Mouse (Mus musculus): ENCODE measurements around the gene Igsf8. TPM values are rescaled to one million over a fixed set of nuclear protein-coding genes. Genes with fewer than 3 reads are reported as not detected.
A peak's percentile ranks its signal among the peaks of the same experiment; 100 is the strongest.

Gene Igsf8
- polyA plus RNA-seq, 1 experiment, result 90.8 TPM

DNA sequence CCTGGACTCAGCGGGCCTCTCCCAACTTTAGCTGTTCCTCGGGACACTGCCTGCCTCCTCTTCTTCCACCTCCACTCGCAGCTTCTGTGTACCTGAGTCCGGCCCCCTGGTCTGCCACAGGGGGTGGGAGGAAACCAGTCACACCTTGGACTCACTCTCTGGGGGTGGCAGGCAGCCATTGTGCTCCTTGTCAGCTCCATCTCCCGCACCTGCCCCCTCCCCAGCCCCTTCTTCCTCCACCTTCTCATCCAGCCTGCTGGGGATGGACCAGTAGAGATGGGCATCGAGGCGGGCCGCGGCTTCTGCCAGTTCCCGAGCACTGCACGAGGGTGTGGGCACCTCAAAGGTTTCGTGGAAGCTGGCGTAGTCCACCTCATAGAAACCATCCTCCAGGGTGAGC, 61.3 kb downstream of the Igsf8 start:
- Histone ChIP-seq H3K4me1 (ENCODE audit: control insufficient read depth, insufficient read depth, insufficient read length, low read length) (peaks cover 3% of the 10 kb centered on the region), H3K27me3 (ENCODE audit: control insufficient read depth, insufficient read depth, low read length) (peaks cover 17% of the 10 kb centered on the region), H3K36me3 (ENCODE audit: control insufficient read depth, insufficient read depth, low read length) (peaks cover 12% of the 10 kb centered on the region; the same call in 1 of the 2 replicates), H3K4me3 (ENCODE audit: low read depth, low read length) (no peak overlapping the region), H3K27ac (ENCODE audit: insufficient read depth, low read depth, low read length) (no peak overlapping the region)
- TF ChIP-seq CTCF (IDR thresholded peaks at IDR 0.05; ENCODE audit: extremely low read depth, insufficient read length, insufficient replicate concordance, low read depth, low read length) (no peak), POLR2A (IDR thresholded peaks at IDR 0.05; ENCODE audit: low read depth, low read length) (no peak)
- WGBS, result 79% methylated on average over 13 of the region's 13 CpGs

DNA sequence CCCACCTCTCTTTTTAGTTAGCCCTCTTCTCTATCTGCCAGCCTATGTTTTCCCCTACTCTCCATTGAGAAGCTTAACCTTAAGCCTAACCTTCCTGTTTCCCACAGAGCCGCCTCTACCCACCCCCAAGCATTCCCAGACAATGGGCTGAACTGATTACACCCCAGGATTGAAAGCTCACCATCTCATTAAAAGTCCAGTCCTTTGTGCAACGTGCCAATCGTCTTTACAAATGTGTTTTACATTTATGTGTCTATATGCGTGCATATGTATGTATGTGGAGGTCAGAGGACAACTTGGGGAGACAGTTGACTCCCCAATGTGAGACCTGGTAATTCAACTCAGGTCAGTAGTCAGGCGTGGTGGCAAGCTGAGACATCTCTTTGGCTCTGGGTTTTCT, 61.9 kb downstream of the Igsf8 start:
- Histone ChIP-seq H3K27ac (ENCODE audit: insufficient read depth, low read depth, low read length) (no peak overlapping the region), H3K27me3 (ENCODE audit: control insufficient read depth, insufficient read depth, low read length) (peaks cover 23% of the 10 kb centered on the region), H3K36me3 (ENCODE audit: control insufficient read depth, insufficient read depth, low read length) (peaks cover 7% of the 10 kb centered on the region; the same call in 1 of the 2 replicates), H3K4me1 (ENCODE audit: control insufficient read depth, insufficient read depth, insufficient read length, low read length) (peaks cover 3% of the 10 kb centered on the region), H3K4me3 (ENCODE audit: low read depth, low read length) (no peak overlapping the region)
- 74% methylated on average over 5 of the region's 5 CpGs for WGBS
- no peak for TF ChIP-seq POLR2A (IDR thresholded peaks at IDR 0.05; ENCODE audit: low read depth, low read length)
- no peak for TF ChIP-seq CTCF (IDR thresholded peaks at IDR 0.05; ENCODE audit: extremely low read depth, insufficient read length, insufficient replicate concordance, low read depth, low read length)

DNA sequence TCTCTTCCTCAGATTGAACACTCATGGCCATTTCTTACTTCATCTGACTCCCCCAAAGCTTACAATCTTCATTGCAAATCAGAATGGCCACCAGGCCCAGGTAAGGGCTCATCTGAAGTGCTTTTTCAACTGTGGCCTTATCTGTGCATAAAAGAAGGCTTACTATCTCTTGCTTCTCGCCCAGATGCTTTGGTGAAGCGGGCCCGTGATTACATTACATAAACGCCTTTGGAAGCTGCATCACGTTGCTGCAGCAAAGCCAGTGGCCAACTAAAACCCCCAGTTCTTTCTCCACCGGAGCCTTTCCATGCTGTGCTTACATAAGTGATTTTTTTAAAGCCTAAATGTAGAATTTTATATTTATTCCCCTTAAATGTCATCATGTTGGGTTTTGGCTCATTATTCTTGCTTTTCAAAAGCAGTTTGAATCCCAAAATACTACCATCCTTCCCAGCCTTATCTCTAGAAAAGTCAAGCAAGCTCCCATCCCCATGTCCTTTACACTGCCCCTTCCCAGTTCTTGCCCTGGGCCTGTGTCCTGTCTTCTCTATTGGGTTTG, 62.4 kb downstream of the Igsf8 start:
- Histone ChIP-seq H3K27ac (ENCODE audit: insufficient read depth, low read depth, low read length) (no peak overlapping the region), H3K36me3 (ENCODE audit: control insufficient read depth, insufficient read depth, low read length) (peaks cover 6% of the 10 kb centered on the region; the same call in 1 of the 2 replicates), H3K27me3 (ENCODE audit: control insufficient read depth, insufficient read depth, low read length) (peaks cover 25% of the 10 kb centered on the region), H3K4me1 (ENCODE audit: control insufficient read depth, insufficient read depth, insufficient read length, low read length) (peaks cover 3% of the 10 kb centered on the region), H3K4me3 (ENCODE audit: low read depth, low read length) (no peak overlapping the region)
- TF ChIP-seq POLR2A (IDR thresholded peaks at IDR 0.05; ENCODE audit: low read depth, low read length) (no peak), CTCF (IDR thresholded peaks at IDR 0.05; ENCODE audit: extremely low read depth, insufficient read length, insufficient replicate concordance, low read depth, low read length) (no peak)
- 86% methylated on average over 6 of the region's 6 CpGs for WGBS

DNA sequence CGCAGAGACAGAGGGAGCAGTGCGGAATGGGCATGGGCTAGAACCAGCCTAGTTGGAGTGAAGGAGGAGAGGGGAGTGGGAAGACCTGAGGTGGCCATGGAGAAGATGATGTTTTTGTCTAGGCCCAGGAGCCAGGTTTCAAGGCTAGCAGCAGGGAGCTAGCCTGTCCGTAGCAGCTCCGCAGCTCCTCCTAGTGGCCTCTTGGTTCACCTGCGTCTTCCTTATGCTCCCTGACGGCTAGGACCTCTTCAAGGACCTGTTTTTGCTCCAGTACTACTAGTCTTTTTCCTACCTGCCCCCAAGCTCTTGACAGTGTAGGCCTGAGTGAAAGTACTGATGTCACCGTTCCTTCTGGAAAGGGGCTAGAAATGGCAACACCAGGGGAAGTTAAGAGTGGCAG, 63.3 kb downstream of the Igsf8 start:
- WGBS, result 25% methylated on average over 7 of the region's 7 CpGs
- H3K36me3 ChIP-seq (ENCODE audit: control insufficient read depth, insufficient read depth, low read length), result 0 out of 2 replicates have a peak, but pooled peaks cover under 1% of the 10 kb centered on the region
- no peak overlapping the region for H3K27ac ChIP-seq (ENCODE audit: insufficient read depth, low read depth, low read length)
- H3K27me3 ChIP-seq (ENCODE audit: control insufficient read depth, insufficient read depth, low read length), result peaks cover 25% of the 10 kb centered on the region
- H3K4me1 ChIP-seq (ENCODE audit: control insufficient read depth, insufficient read depth, insufficient read length, low read length), result peaks cover 3% of the 10 kb centered on the region
- H3K4me3 ChIP-seq (ENCODE audit: low read depth, low read length), result no peak overlapping the region
- TF ChIP-seq CTCF (IDR thresholded peaks at IDR 0.05; ENCODE audit: extremely low read depth, insufficient read length, insufficient replicate concordance, low read depth, low read length), result peak; percentile 91
- no peak for TF ChIP-seq POLR2A (IDR thresholded peaks at IDR 0.05; ENCODE audit: low read depth, low read length)

DNA sequence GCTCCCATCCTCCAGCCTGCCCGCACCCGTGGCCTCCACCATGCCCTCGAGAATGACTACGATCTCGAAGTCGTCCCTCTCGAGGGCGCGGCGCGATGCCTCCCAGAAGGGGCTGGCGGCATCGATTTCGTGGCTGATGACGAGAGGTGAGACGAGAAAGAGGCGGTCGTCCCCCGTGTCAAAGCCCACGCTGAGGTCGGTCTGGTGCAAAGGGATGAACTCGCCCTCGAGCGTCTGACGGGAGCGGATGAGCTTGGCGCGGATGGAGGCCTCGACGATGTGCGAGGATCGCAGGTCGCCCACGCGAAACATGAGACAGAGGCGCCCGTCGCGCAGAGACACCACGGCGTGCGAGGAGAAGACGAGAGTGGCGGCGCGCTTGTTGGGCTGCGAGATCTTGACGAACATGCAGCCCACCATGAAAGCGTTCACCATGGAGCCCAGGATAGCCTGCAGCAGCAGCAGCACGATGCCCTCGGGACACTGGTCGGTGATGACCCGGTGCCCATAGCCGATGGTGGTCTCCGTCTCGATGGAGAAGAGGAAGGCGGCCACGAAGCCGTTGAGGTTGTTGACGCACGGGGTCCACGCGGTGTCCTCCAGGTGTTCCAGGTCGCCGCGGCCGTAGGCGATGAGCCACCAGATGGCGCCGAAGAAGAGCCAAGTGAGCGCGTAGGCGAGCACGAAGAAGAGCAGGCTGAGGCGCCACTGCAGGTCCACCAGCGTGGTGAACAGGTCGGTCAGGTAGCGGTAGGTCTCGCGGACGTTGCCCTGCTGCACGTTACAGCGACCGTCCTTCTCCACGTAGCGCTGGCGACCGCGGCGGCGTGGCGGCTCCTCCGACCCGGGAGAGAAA, 64.5 kb downstream of the Igsf8 start:
- H3K27ac ChIP-seq (ENCODE audit: insufficient read depth, low read depth, low read length), result no peak overlapping the region
- TF ChIP-seq CTCF (IDR thresholded peaks at IDR 0.05; ENCODE audit: extremely low read depth, insufficient read length, insufficient replicate concordance, low read depth, low read length), result peak; percentile 53
- TF ChIP-seq POLR2A (IDR thresholded peaks at IDR 0.05; ENCODE audit: low read depth, low read length), result no peak
- peak overlapping the region; percentile 60 for H3K4me3 ChIP-seq (ENCODE audit: low read depth, low read length)
- 19% methylated on average over 94 of the region's 94 CpGs for WGBS
- H3K36me3 ChIP-seq (ENCODE audit: control insufficient read depth, insufficient read depth, low read length), result no peaks in the 10 kb centered on the region
- peaks cover 25% of the 10 kb centered on the region for H3K27me3 ChIP-seq (ENCODE audit: control insufficient read depth, insufficient read depth, low read length)
- peaks cover 3% of the 10 kb centered on the region for H3K4me1 ChIP-seq (ENCODE audit: control insufficient read depth, insufficient read depth, insufficient read length, low read length)

DNA sequence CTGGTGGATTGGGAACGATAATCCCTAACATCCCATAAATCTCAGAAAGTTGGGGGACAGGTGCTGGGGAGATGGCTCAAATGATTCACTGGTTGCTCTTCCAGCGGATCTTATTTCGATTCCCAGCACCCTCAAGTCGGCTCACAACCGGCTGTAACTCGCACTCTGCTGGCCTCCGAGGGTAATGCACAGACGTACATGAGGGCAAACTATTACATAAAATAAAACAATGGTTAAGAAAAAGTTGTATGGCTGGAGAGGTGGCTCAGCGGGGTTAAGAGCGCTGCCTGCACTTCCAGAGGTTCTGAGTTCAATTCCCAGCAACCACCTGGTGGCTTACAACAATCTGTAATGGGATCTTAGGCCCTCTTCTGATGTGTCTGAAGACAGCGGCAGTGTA, 65.2 kb downstream of the Igsf8 start:
- Histone ChIP-seq H3K4me3 (ENCODE audit: low read depth, low read length) (no peak overlapping the region), H3K27me3 (ENCODE audit: control insufficient read depth, insufficient read depth, low read length) (peaks cover 25% of the 10 kb centered on the region), H3K4me1 (ENCODE audit: control insufficient read depth, insufficient read depth, insufficient read length, low read length) (peaks cover 3% of the 10 kb centered on the region), H3K36me3 (ENCODE audit: control insufficient read depth, insufficient read depth, low read length) (no peaks in the 10 kb centered on the region), H3K27ac (ENCODE audit: insufficient read depth, low read depth, low read length) (no peak overlapping the region)
- TF ChIP-seq POLR2A (IDR thresholded peaks at IDR 0.05; ENCODE audit: low read depth, low read length), result no peak
- TF ChIP-seq CTCF (IDR thresholded peaks at IDR 0.05; ENCODE audit: extremely low read depth, insufficient read length, insufficient replicate concordance, low read depth, low read length), result no peak
- 55% methylated on average over 11 of the region's 11 CpGs for WGBS
